Comparison of ENCODE assay signal across 10 mouse cellular contexts in genomic region chr2:62627728-62628127, GRCm38 (mm10). TPM values are rescaled to one million over a fixed set of nuclear protein-coding genes. Genes with fewer than 3 reads are reported as not detected.
A peak's percentile ranks its signal among the peaks of the same experiment; 100 is the strongest.
DNase-seq lines count a peak whose midpoint lies in the region; TF ChIP-seq lines count a peak whose summit lies in the region.
"Had no signal": no experiment of that assay in that cellular context is flagged by ENCODE, and none has a peak within 500 bp of the region (broad histone marks: within the 10 kb centered on the region; RNA-seq: fewer than 3 reads in every experiment).

No protein-coding gene starts in this region.

- H3K4me3 ChIP-seq in layer of hippocampus, adult 2 months: peak overlapping the region; percentile 40
- H3K4me3 ChIP-seq: midbrain, embryonic 13.5 days had no signal

- peak overlapping the region; percentile 47 for H3K27ac ChIP-seq in layer of hippocampus, adult 2 months
- H3K27ac ChIP-seq: midbrain, embryonic 13.5 days had no signal

- peak; percentile 84 for TF ChIP-seq CTCF in layer of hippocampus, adult 2 months (conservative IDR thresholded peaks at IDR 0.05)

- DNase-seq in embryo, embryonic 10 days (ENCODE audit: low spot score): peak; percentile 33
- no peak for DNase-seq in embryo, embryonic 9.5 days (ENCODE audit: extremely low spot score)
- no peak for DNase-seq in layer of hippocampus, adult 2 months (ENCODE audit: low spot score in 2 of 2)
- DNase-seq in layer of hippocampus, postnatal 10 days (ENCODE audit: low spot score in 2 of 2): no peak
- DNase-seq in MEL-GATA-1-ER (ENCODE audit: extremely low read depth, low read depth): peak; percentile 30
- DNase-seq in lung, postnatal 10 days: peak; percentile 23
- DNase-seq in MN1 (ENCODE audit: low spot score): no peak
- no peak for DNase-seq in heart, adult 9 months (ENCODE audit: low spot score in 2 of 2)
- DNase-seq: gastrocnemius, postnatal 10 days had no signal

RNA-seq across cellular contexts. Expression of gene Ifih1, which starts 18.3 kb away (rescaled TPM):
- 1 to 10 TPM; 1.8 to 2.0 TPM for total RNA-seq in layer of hippocampus, adult 2 months (2021)
- 1 to 10 TPM; 1.8 to 2.3 TPM for total RNA-seq in layer of hippocampus, postnatal 10 days (2021)

RNA-seq across cellular contexts. Expression of gene Gca, which starts 36.4 kb away (rescaled TPM):
- 10 to 100 TPM; 13.5 to 15.3 TPM for total RNA-seq in layer of hippocampus, adult 2 months (2021)
- 10 to 100 TPM; 12.3 to 13.2 TPM for total RNA-seq in layer of hippocampus, postnatal 10 days (2021)

RNA-seq across cellular contexts. Expression of gene Fap, which starts 53.9 kb away (rescaled TPM):
- under 1 TPM; 0.74 to 0.88 TPM for total RNA-seq in layer of hippocampus, adult 2 months (2021)
- total RNA-seq in layer of hippocampus, postnatal 10 days (2021): 1 to 10 TPM in 1 of 2 experiments, under 1 TPM in 1; 0.89 to 1.2 TPM

Comparison
In these comparisons a context has a peak if more than half of its experiments do, and no peak if none do; other contexts are left out.
1. DNase-seq: peak in embryo, embryonic 10 days (single experiment), MEL-GATA-1-ER (single experiment) and lung, postnatal 10 days (single experiment); none in embryo, embryonic 9.5 days (single experiment), layer of hippocampus, adult 2 months (0 of 2), layer of hippocampus, postnatal 10 days (0 of 2), MN1 (single experiment) and heart, adult 9 months (0 of 2).